Mouse (Mus musculus) ES-Bruce4 (cell line): ENCODE measurements around the gene Plekhm1.

Experiments
- CTCF ChIP-seq: IDR thresholded peaks from one replicate; pipeline ENCODE4 v1.8.1; 2011; ENCODE audit warnings: low read depth, low read length
- POLR2A ChIP-seq: IDR thresholded peaks from one replicate; pipeline ENCODE4 v1.8.1; 2011; ENCODE audit warnings: low read length; ENCODE audit not compliant: insufficient read depth

DNA sequence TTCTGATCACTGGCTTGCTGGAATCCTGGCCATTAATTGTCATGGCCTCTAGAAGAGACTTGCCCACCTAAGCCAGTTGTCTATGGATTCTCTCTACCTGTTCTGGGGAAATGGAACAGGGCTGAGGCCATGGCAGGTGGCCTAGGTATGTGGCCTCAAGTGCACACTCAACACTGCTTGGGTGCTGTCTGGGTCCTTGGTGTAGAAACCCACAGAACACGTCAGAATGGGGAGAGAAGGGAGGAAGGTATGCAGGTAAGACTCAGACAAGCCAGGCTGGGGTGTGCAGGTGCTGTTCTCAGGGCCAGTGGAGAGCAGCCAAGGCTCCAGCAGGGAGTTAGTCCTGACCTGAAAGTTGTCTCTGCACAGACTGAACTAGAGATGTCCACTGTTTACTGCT lies 94.4 kb downstream of the Plekhm1 start:
- TF ChIP-seq CTCF: no peak
- no peak for TF ChIP-seq POLR2A
